Mouse (Mus musculus) liver, postnatal 0 days (tissue): ENCODE measurements around the gene Gm29094.
"Not testable (repeated sequence)": the region's sequence is repeated elsewhere in the genome, so short reads cannot be mapped to it uniquely, and the experiment has no call there.

Experiments used
- CTCF ChIP-seq: sonication (generic); IDR thresholded peaks from 2 replicates; pipeline ENCODE4 v1.5.1; 2016; ENCODE audit warnings: antibody characterized with exemption, low read depth
- EP300 ChIP-seq: IDR thresholded peaks from 2 replicates; pipeline ENCODE4 v1.6.1; 2016; ENCODE audit warnings: antibody characterized with exemption, low read depth, mild to moderate bottlenecking

GRCm38 (mm10) chr9:89172539-89172938, 26.6 kb upstream of the Gm29094 start:
- TF ChIP-seq CTCF, EP300: not testable (repeated sequence)
